Mouse (Mus musculus) left cerebral cortex, postnatal 25 days (tissue): ENCODE results near the gene Vmn1r119. TPM values are rescaled to one million over a fixed set of nuclear protein-coding genes. Genes with fewer than 3 reads are reported as not detected.
"Not testable (repeated sequence)": the region's sequence is repeated elsewhere in the genome, so short reads cannot be mapped to it uniquely, and the experiment has no call there.

Experiments used
- DNase-seq, 2 experiments: peaks; one replicate each; pipeline ENCODE4 v3.0.0; 2022; ENCODE audit warnings: low spot score in 2 of 2, mixed read lengths in 1 of 2
- intact Hi-C: fragments of 180-260 bp; cut with DNase I; formaldehyde crosslinking; loops from one replicate; pipeline ENCODE4 v1.15.1; 2025
- total RNA-seq, 2 experiments: library from RNA; stranded (reverse); gene quantifications; 2 replicates each; pipeline ENCODE4 v1.2.3; 2021

Vmn1r119 gene
- not detected for total RNA-seq

GRCm38 (mm10) chr7:21012355-21012754 is at the start of gene Vmn1r119:
Gene Vmn1r119 (minus strand): TSS chr7:21012455.
- intact Hi-C loops, DNase-seq: not testable (repeated sequence)

GRCm38 (mm10) chr7:21053684-21054083 is 41.4 kb upstream of the Vmn1r119 start, which contains the start of gene Vmn1r120:
Gene Vmn1r120 (minus strand): TSS chr7:21053784.
- DNase-seq, intact Hi-C loops: not testable (repeated sequence)

Other genes starting within 250 kb of the Vmn1r119 start
- not detected for gene Vmn1r112, start 241.3 kb downstream of the Vmn1r119 start, total RNA-seq
- not detected for gene Vmn1r113, start 225.2 kb downstream of the Vmn1r119 start, total RNA-seq
- gene Vmn1r114, start 200.3 kb downstream of the Vmn1r119 start, total RNA-seq: not detected
- not detected for gene Vmn1r115, start 167.5 kb downstream of the Vmn1r119 start, total RNA-seq
- gene Vmn1r116, start 140.2 kb downstream of the Vmn1r119 start, total RNA-seq: not detected
- not detected for gene Vmn1r117, start 128.3 kb downstream of the Vmn1r119 start, total RNA-seq
- not detected for gene Vmn1r118, start 100.1 kb downstream of the Vmn1r119 start, total RNA-seq
- not detected for gene Vmn1r120, start 41.3 kb upstream of the Vmn1r119 start, total RNA-seq
- not detected for gene Vmn1r121, start 86.1 kb upstream of the Vmn1r119 start, total RNA-seq
- gene Vmn1r122, start 121.7 kb upstream of the Vmn1r119 start, total RNA-seq: not detected
- not detected for gene Vmn1r123, start 149.7 kb upstream of the Vmn1r119 start, total RNA-seq
- gene Gm5157, start 178.0 kb upstream of the Vmn1r119 start, total RNA-seq: not detected
- not detected for gene Vmn1r124, start 248.2 kb upstream of the Vmn1r119 start, total RNA-seq